10 mouse cellular contexts compared by ENCODE assay signal in the genomic region with DNA sequence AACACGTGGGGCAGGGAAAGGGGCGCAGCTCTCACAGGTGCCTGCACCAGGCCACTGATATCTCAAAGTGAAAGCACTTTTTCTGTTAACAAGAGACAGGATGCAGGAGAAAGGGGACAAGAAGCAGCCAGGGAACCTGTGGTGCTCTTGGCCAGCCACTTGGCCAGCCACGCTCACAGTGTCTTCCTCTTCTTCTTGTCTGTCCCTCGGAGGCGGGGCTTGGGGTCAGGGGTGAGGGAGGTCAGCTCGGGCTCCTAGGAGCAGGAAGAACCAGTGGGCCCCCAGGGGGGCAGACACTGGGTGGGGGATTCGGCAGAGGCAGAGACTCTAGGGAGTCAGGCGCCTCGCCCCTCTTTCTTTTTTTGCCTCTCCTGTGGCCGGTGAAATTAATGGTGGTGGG. TPM values are rescaled to one million over a fixed set of nuclear protein-coding genes. Genes with fewer than 3 reads are reported as not detected.
DNase-seq lines count a peak whose midpoint lies in the region; ATAC-seq and TF ChIP-seq lines count a peak whose summit lies in the region.
"Had no signal": no experiment of that assay in that cellular context is flagged by ENCODE, and none has a peak within 500 bp of the region (broad histone marks: within the 10 kb centered on the region; RNA-seq: fewer than 3 reads in every experiment).

No protein-coding gene starts in this region.

- H3K36me3 ChIP-seq in lung, embryonic 14.5 days (ENCODE audit: insufficient read depth) = no peaks in the 10 kb centered on the region
- H3K36me3 ChIP-seq in embryonic facial prominence, embryonic 10.5 days (replicated peaks) = no peaks in the 10 kb centered on the region
- no peaks in the 10 kb centered on the region for H3K36me3 ChIP-seq in megakaryocyte, embryonic 14.5 days (replicated peaks; ENCODE audit: low read length)

- H3K4me1 ChIP-seq in lung, embryonic 14.5 days (ENCODE audit: insufficient read depth) = no peaks in the 10 kb centered on the region
- H3K4me1 ChIP-seq in embryonic facial prominence, embryonic 10.5 days = peaks cover 6% of the 10 kb centered on the region
- H3K4me1 ChIP-seq in megakaryocyte, embryonic 14.5 days = peaks cover 4% of the 10 kb centered on the region

- H3K9ac ChIP-seq in lung, embryonic 14.5 days = no peak overlapping the region
- H3K9ac ChIP-seq: liver, embryonic 14.5 days had no signal

- 22% methylated on average over 10 of the region's 10 CpGs for WGBS in lung, embryonic 14.5 days
- WGBS in embryonic facial prominence, embryonic 10.5 days = 28% methylated on average over 10 of the region's 10 CpGs

- DNase-seq in embryo, embryonic 10 days (ENCODE audit: low spot score) = peak; percentile 13
- DNase-seq in embryo, embryonic 10.5 days (ENCODE audit: low spot score) = no peak
- no peak for DNase-seq in lung, embryonic 14.5 days
- no peak for DNase-seq in lung, postnatal 14 days
- no peak for DNase-seq in embryonic facial prominence, embryonic 10.5 days (ENCODE audit: low spot score)
- no peak for DNase-seq in adrenal gland, postnatal 14 days
- no peak for DNase-seq in left cerebral cortex, postnatal 14 days (ENCODE audit: low spot score in 2 of 2)
- DNase-seq: adrenal gland, adult 2 months had no signal

- no peak for ATAC-seq in lung, embryonic 14.5 days (ENCODE audit: insufficient read depth)

- H3K27me3 ChIP-seq in lung, embryonic 14.5 days (ENCODE audit: insufficient read depth, low read length) = no peaks in the 10 kb centered on the region
- H3K27me3 ChIP-seq in embryonic facial prominence, embryonic 10.5 days (replicated peaks; ENCODE audit: low read depth, poor library complexity, severe bottlenecking) = no peaks in the 10 kb centered on the region
- H3K27me3 ChIP-seq in megakaryocyte, embryonic 14.5 days (replicated peaks) = peaks cover 1% of the 10 kb centered on the region

- intact Hi-C loops in left cerebral cortex, postnatal 14 days (cut with DNase I) = no loop called here

- H3K4me3 ChIP-seq in lung, embryonic 14.5 days (ENCODE audit: low read depth, low read length) = 0 out of 2 replicates have a peak overlapping the region, but pooled peaks have one; percentile 4
- H3K4me3 ChIP-seq in embryonic facial prominence, embryonic 10.5 days = peak overlapping the region; percentile 38
- peak overlapping the region; percentile 73 for H3K4me3 ChIP-seq in megakaryocyte, embryonic 14.5 days (replicated peaks)

- TF ChIP-seq CTCF in lung, embryonic 14.5 days (IDR thresholded peaks at IDR 0.05; ENCODE audit: low read depth) = no peak

- H3K9me3 ChIP-seq in lung, embryonic 14.5 days (ENCODE audit: low read depth, low read length) = no peaks in the 10 kb centered on the region
- no peaks in the 10 kb centered on the region for H3K9me3 ChIP-seq in embryonic facial prominence, embryonic 10.5 days
- H3K9me3 ChIP-seq in megakaryocyte, embryonic 14.5 days = no peaks in the 10 kb centered on the region

- no peak overlapping the region for H3K27ac ChIP-seq in lung, embryonic 14.5 days (ENCODE audit: low read depth)
- H3K27ac ChIP-seq in embryonic facial prominence, embryonic 10.5 days (replicated peaks) = 0 out of 2 replicates have a peak overlapping the region, but pooled peaks have one; percentile 24
- H3K27ac ChIP-seq: liver, embryonic 14.5 days had no signal

- H3K4me2 ChIP-seq in lung, embryonic 14.5 days = peak overlapping the region; percentile 41

RNA-seq across cellular contexts. Expression of gene Ercc4, which starts 48.4 kb away (rescaled TPM):
- 14.9 and 15.5 TPM in 2 replicates for polyA plus RNA-seq in lung, embryonic 14.5 days (2014; fragmentation: Nextera tagmentation; extraction: Ambion mirVana)
- polyA plus RNA-seq in embryonic facial prominence, embryonic 10.5 days (2016; fragmentation: Nextera tagmentation; extraction: Ambion mirVana) = 12.2 and 12.7 TPM in 2 replicates
- 2.4 and 3.0 TPM in 2 replicates for polyA plus RNA-seq in megakaryocyte, embryonic 14.5 days (2012; ENCODE audit: insufficient read depth, low replicate concordance)
- 14.1 and 17.9 TPM in 2 replicates for total RNA-seq in adrenal gland, postnatal 14 days (2021)
- total RNA-seq in left cerebral cortex, postnatal 14 days (2021) = 10 to 100 TPM; 23.6 to 24.7 TPM

Comparison
In these comparisons a context has a peak if more than half of its experiments do, and no peak if none do; other contexts are left out.
1. H3K4me3 ChIP-seq: peak in every context shown above with its lines; median percentile 73 in megakaryocyte, embryonic 14.5 days; 38 in embryonic facial prominence, embryonic 10.5 days; 4 in lung, embryonic 14.5 days.